In the genomic region with DNA sequence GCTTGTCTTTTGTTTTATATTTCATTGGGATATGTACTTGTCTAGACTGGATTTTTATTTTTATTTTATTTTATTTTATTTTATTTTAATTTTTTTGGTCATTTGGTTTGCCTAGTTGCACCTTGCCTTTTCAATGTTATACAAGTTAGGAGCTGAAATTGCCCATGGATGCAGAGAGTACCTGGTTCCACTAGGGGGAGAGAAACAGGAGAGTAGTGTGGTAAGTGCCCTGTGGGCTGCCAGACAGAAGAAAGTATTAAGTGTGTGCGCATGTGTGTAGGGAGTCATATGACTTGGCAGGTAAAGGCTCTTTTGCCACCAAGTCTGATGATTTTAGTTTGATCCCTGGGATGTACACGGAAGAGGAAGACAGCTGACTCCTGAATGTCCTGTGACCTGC, we compare ENCODE assay signal across 20 mouse cellular contexts. TPM values are rescaled to one million over a fixed set of nuclear protein-coding genes. Genes with fewer than 3 reads are reported as not detected.
DNase-seq lines count a peak whose midpoint lies in the region; ATAC-seq and TF ChIP-seq lines count a peak whose summit lies in the region.
"Had no signal": no experiment of that assay in that cellular context is flagged by ENCODE, and none has a peak within 500 bp of the region (broad histone marks: within the 10 kb centered on the region; RNA-seq: fewer than 3 reads in every experiment).

No protein-coding gene starts in this region.

- no peak overlapping the region for H3K4me3 ChIP-seq in liver, postnatal 0 days (ENCODE audit: low read depth, low read length)
- H3K4me3 ChIP-seq in forebrain, embryonic 15.5 days, result no peak overlapping the region
- H3K4me3 ChIP-seq: heart, embryonic 10.5 days; megakaryocyte, embryonic 14.5 days; midbrain, embryonic 13.5 days; neural tube, embryonic 12.5 days had no signal

- no peak overlapping the region for H3K4me2 ChIP-seq in liver, postnatal 0 days (ENCODE audit: low read depth, low read length)
- no peak overlapping the region for H3K4me2 ChIP-seq in forebrain, embryonic 15.5 days (replicated peaks)
- H3K4me2 ChIP-seq: liver, embryonic 11.5 days; midbrain, embryonic 13.5 days; neural tube, embryonic 12.5 days had no signal

- CTCF ChIA-PET in Patski (lab: Charles Lee), result no interaction called here

- POLR2A ChIA-PET in Patski (lab: Charles Lee), result no interaction called here

- 60% methylated on average over 2 of the region's 2 CpGs for WGBS in liver, postnatal 0 days (ENCODE audit: insufficient replicate concordance)
- 62% methylated on average over 2 of the region's 2 CpGs for WGBS in forebrain, embryonic 15.5 days

- TF ChIP-seq EP300 in liver, postnatal 0 days (IDR thresholded peaks at IDR 0.05; ENCODE audit: low read depth), result no peak

- no peaks in the 10 kb centered on the region for H3K36me3 ChIP-seq in liver, postnatal 0 days (replicated peaks; ENCODE audit: insufficient read depth, low read length)
- H3K36me3 ChIP-seq in forebrain, embryonic 15.5 days, result no peaks in the 10 kb centered on the region
- H3K36me3 ChIP-seq: heart, embryonic 10.5 days; midbrain, embryonic 13.5 days; neural tube, embryonic 12.5 days had no signal

- in situ Hi-C loops in Patski (cut with MboI; ENCODE audit: low pct_unique_long_range_greater_than_20kb), result no loop called here

- no peak for ATAC-seq in CD4-positive, CD25-positive, alpha-beta regulatory T cell, adult 4 months
- ATAC-seq in liver, postnatal 0 days, result no peak
- ATAC-seq in Patski, result no peak
- ATAC-seq in forebrain, embryonic 15.5 days (replicated peaks), result no peak
- ATAC-seq: forebrain, embryonic 14.5 days; midbrain, embryonic 13.5 days had no signal

- no peak overlapping the region for H3K27ac ChIP-seq in liver, postnatal 0 days (ENCODE audit: low read depth)
- H3K27ac ChIP-seq in forebrain, embryonic 15.5 days (replicated peaks), result no peak overlapping the region
- H3K27ac ChIP-seq: heart, embryonic 10.5 days; midbrain, embryonic 13.5 days; neural tube, embryonic 12.5 days had no signal

- peak; percentile 1 for DNase-seq in CD4-positive, CD25-positive, alpha-beta regulatory T cell, adult 2 months (ENCODE audit: low read depth, low spot score)
- DNase-seq in liver, postnatal 0 days, result no peak
- DNase-seq in liver, result no peak
- no peak for DNase-seq in Patski (ENCODE audit: low read depth, low spot score)
- DNase-seq in retina, embryonic 14.5 days (ENCODE audit: low spot score), result no peak
- DNase-seq: adrenal gland, adult 8-10 months; cerebellum, adult 8-10 months; kidney, adult 18-20 months; lung, adult 18-20 months; lung, postnatal 14 days; thymus, postnatal 36 days had no signal

- no peaks in the 10 kb centered on the region for H3K9me3 ChIP-seq in liver, postnatal 0 days (ENCODE audit: low read length)
- no peaks in the 10 kb centered on the region for H3K9me3 ChIP-seq in forebrain, embryonic 15.5 days
- H3K9me3 ChIP-seq: heart, embryonic 10.5 days; midbrain, embryonic 13.5 days; neural tube, embryonic 12.5 days had no signal

- H3K27me3 ChIP-seq in liver, postnatal 0 days (ENCODE audit: insufficient read depth, low read length), result no peaks in the 10 kb centered on the region
- peaks cover 24% of the 10 kb centered on the region for H3K27me3 ChIP-seq in Patski
- no peaks in the 10 kb centered on the region for H3K27me3 ChIP-seq in forebrain, embryonic 15.5 days
- H3K27me3 ChIP-seq: midbrain, embryonic 13.5 days; neural tube, embryonic 12.5 days had no signal

- H3K9ac ChIP-seq in liver, postnatal 0 days (replicated peaks), result no peak overlapping the region
- H3K9ac ChIP-seq in forebrain, embryonic 15.5 days (replicated peaks), result no peak overlapping the region
- H3K9ac ChIP-seq: midbrain, embryonic 13.5 days; neural tube, embryonic 12.5 days had no signal

- no peaks in the 10 kb centered on the region for H3K4me1 ChIP-seq in liver, postnatal 0 days (ENCODE audit: insufficient read depth)
- H3K4me1 ChIP-seq in forebrain, embryonic 15.5 days, result no peaks in the 10 kb centered on the region
- H3K4me1 ChIP-seq: heart, embryonic 10.5 days; megakaryocyte, embryonic 14.5 days; midbrain, embryonic 13.5 days; neural tube, embryonic 12.5 days had no signal

- TF ChIP-seq CTCF in liver, postnatal 0 days (IDR thresholded peaks at IDR 0.05; ENCODE audit: low read depth), result 0 out of 2 replicates have a peak, but pooled peaks have one; percentile 1
- peak; percentile 50 for TF ChIP-seq CTCF in Patski (IDR thresholded peaks at IDR 0.05)

RNA-seq across cellular contexts. Expression of a gene that starts 13.8 kb away (rescaled TPM):
- 1 to 10 TPM; 1.1 to 3.9 TPM for polyA plus RNA-seq in CD4-positive, CD25-positive, alpha-beta regulatory T cell, adult 4 months (2017; shearing (Covaris generic))
- polyA plus RNA-seq in liver, postnatal 0 days (2015; fragmentation: Nextera tagmentation; extraction: Ambion mirVana), result 0.07 TPM in 1 of 2 replicates, not detected in the other
- 0.21 TPM for polyA plus RNA-seq in Patski (2021)
- 168 and 205 TPM in 2 replicates for polyA plus RNA-seq in forebrain, embryonic 15.5 days (2015; fragmentation: Nextera tagmentation; extraction: Ambion mirVana)
- polyA plus RNA-seq: spleen, adult 2 months had no signal

Comparison
In these comparisons a context has a peak if more than half of its experiments do, and no peak if none do; other contexts are left out.
1. RNA of a gene that starts 13.8 kb away (polyA plus RNA-seq): 168 to 205 TPM in forebrain, embryonic 15.5 days; 1.1 to 3.9 TPM in CD4-positive, CD25-positive, alpha-beta regulatory T cell, adult 4 months, 0.21 TPM in Patski (single experiment) and 0.07 TPM in liver, postnatal 0 days; every median in the first group is over 10 times any median in the second.